Mouse (Mus musculus): ENCODE data around the gene Psmd7. TPM values are rescaled to one million over a fixed set of nuclear protein-coding genes. Genes with fewer than 3 reads are reported as not detected.

Gene Psmd7
- total RNA-seq, 1 experiment from 2014 or later: 155 TPM

DNA sequence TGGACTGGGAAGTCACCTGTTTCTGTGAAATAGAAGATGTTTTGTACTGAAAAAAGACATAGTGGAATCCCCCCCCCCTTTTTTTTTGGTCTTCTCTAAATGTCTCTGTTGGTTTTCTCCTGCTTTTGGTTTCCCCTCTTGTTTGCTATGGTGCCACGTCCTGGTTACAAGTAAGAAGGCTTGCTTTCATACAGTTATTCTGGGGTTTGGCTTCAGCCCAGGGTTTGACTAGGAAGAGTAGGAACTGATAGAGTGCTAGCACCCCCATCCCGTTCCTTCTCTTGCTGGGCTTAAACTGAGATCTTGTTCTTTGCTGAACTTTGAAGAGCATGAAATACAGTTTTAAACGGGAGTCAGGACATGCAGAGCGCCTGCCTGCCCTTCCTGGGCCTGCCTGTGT, 46.9 kb downstream of the Psmd7 start:
- peak; percentile 57 for ATAC-seq (replicated peaks; ENCODE audit: low read depth, poor library complexity, severe bottlenecking)

DNA sequence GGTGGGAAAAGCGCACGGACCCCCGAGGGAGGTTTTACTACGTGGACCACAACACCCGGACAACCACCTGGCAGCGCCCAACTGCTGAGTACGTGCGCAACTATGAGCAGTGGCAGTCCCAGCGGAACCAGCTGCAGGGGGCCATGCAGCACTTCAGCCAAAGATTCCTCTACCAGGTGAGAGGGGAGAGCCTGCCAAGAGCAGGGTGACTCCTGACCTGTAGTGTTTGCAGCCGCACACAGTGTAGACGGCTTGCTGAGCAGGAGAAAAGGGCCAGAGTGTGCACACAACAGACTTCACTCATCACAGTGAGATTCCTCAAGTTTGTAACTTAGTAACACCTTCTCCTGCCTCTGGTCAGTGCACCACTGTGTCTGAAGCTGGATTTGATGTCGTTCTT, 47.6 kb downstream of the Psmd7 start:
- ATAC-seq (replicated peaks; ENCODE audit: low read depth, poor library complexity, severe bottlenecking): no peak

GRCm38 (mm10) chr8:107537472-107537871, 50.8 kb downstream of the Psmd7 start:
- no peak for ATAC-seq (replicated peaks; ENCODE audit: low read depth, poor library complexity, severe bottlenecking)

Other genes with a start within 250 kb of the Psmd7 start
- gene Nqo1, start 185.3 kb downstream of the Psmd7 start, total RNA-seq (2017): 6.9 and 7.9 TPM in 2 replicates
- 33.9 and 41.5 TPM in 2 replicates for gene Nob1, start 163.4 kb downstream of the Psmd7 start, total RNA-seq (2017)
- 44.4 and 47.0 TPM in 2 replicates for gene Wwp2, start 152.1 kb downstream of the Psmd7 start, total RNA-seq (2017)